Mouse (Mus musculus) cerebellum, adult (tissue): ENCODE data around the gene Noxa1.

ENCODE experiments used
- ATAC-seq: cut with Nextera tagmentation; 2 replicates; pipeline ENCODE4 v1.9.2; 2017; ENCODE audit warnings: mild to moderate bottlenecking, moderate library complexity, mixed read lengths; ENCODE audit not compliant: insufficient number of reproducible peaks, low FRiP score, low TSS enrichment

Noxa1 gene

DNA sequence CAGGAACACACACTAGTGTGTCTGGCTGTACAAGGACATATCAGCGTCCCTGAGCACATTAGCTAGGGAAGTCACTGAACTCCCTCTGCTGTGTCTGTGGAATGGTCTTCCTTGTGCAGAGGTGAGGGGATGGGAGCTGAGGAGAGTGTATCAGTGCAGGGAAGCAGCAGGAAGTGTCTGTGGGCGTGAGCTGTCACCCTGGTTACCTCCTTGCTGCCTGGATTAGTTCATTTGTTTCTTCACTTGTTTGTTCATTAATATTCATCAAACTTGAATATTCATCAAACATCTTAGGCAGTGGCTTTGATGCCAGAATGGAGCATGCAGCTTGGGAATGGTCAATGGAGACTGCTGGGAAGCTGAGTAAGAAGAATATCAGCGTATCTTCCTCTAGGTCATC, 4.8 kb upstream of the Noxa1 start:
- ATAC-seq: no peak

DNA sequence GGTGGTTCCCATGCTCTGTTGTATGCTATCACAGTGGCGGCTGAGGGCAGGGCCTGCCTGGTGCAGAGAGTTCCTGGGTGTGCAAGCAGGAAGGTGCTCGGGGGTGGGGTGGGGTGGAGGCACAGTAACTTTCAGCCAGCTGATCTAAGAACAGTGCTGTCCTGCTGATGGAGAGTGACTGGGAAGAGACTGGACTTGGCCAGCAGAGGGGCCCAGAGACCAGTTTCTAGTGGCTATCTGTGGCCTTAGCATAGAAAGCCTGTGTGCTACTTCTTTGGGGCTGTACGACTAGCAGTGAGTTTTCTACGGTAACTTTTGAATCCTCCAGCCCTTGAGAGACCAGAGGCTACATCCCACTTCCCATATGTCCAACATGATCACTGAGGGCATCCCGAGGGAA, 4.0 kb upstream of the Noxa1 start:
- no peak for ATAC-seq

DNA sequence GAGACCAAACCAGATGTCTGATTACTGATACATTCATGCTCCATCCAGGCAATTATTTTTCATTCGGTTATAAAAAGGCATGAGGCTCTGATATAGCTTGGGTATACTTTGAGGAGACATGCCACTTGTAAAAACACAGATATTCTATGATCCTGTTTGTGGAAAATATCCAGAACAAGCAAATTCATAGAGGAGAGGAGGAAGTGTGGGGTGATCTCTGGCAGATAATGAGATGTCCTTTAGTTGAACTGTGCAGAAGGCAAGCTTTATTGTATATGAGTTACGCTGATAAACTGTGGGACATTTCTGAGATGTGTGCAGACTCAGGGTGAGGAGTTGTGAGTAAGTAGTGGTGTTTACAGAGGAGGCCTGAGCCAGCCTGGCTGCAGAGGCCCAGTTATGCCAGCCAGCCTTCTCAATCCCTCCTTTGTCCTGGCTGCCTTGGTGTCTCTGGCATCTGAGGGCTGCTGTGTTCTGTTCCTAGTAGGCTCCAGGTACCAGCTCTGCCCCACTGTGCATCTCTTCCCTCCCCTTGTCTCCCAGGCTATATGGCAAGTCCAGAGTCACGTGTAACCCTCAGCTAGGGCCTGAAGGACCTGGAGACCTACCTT, 3.2 kb upstream of the Noxa1 start:
- ATAC-seq: no peak

DNA sequence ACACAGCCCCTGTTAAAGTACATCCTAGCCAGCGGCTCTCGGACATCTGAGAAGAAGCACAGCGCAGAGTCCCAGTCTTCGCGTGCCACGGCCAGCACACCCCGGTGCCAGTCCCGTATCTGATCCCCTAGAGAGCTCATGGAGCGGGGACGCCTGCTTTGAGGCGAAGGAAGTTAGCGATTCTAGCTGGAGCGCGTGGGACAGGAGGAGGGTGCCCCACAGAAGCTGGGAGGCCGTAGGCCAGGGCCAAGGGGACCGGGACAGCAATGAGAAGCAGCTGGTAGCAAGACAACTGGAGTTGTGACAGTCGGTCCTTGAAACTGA, 202 bp downstream of the Noxa1 start:
- ATAC-seq: no peak

DNA sequence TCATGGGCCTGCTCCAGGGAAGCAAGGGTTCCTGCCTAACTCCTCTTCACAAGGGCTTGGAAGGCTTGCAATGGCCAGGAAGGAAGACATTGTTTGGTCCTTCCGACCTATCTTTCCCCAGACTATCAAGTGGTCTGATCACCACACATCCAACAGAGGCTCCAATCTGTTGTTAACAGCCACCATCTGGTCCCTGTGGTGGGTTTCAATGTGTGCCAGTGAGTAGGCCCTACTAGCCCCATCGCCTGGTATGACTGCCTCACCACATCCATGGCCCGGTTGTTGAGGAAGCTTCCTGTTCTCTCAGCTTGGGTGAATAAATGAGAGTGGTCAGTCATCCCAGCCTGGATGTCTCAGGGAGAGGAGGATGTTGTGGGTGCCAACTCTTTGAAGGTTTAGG, 6.3 kb downstream of the Noxa1 start:
- ATAC-seq: no peak

DNA sequence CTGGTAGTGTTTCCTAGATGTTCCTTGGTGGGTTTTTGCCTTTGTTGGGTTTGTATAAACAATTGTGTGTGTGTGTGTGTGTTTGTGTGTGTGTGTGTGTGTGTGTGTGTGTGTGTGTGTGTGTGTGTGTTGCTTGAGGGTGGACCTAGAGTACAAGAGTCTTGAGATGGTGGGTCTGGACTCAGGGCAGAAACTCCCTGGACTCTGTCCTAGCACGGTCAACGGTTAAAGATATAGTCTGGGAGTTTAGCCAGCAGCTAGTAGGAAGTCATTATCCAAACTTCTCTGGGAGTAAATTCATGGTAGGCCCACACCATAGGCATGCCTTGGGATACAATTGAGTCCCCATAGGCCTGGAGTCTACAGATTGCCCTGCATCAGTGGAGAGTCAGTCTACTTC, 7.1 kb downstream of the Noxa1 start:
- ATAC-seq: no peak

DNA sequence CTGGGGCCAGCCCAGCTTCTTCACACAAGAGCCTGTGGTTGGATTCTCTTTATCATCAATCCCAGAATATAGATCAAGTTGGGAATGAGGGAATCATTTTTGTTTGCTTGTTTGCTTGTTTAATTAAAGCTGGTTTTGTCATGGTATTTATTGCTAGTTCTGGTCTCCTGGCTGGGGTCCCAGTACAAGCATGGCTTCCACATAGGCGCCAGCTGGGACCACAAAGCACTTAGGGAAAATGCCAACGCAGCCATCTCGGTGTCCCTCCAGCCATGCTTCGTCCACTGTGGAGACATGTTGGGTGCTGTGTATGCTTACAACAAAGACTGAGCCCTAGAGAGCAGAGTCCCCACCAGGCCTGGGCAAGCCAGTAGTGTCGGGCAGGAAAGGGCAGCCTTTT, 9.4 kb downstream of the Noxa1 start:
- ATAC-seq: no peak

DNA sequence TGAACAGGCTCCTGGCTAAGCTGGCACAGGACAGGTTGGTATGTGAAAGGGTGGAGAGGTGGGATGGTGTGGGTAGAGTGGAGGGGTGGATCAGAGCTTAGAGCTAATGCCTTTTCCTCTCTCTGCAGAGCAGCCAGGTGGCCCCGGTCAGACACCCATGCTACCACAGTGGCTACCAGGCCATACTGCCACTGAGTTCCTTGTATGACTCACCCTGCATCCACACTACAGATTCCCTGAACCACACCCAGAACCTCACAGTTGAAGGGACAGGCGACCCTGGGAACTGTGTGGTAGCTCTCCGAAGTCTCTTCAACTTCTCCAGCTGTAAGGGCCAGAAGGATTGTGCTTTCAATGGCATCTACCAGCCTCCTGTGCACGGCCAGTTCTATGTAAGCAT, 11.3 kb downstream of the Noxa1 start:
- no peak for ATAC-seq

DNA sequence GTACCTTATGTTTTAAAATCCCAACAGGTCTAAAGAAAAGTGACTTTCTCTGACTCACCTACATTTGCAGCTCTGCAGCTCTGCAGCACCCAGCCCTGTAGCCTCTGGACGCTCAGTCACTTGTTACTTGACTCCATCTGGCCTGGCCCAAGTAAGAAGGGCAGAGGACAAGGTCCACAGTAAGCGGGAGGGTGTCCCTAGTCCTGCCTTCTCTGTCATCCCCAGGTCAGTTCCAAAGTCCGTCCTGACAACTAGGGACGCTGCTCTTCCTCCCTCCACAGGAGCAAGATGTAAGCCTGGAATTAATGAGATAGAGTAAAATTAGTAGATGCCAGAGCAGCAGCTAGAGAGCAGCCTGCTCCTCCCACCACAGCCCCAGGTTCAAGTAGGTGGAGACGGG, 14.9 kb downstream of the Noxa1 start, which contains the start of gene Entpd8:
Gene Entpd8 (plus strand): TSS at position 229 of the 400 bp plus-strand sequence.
- ATAC-seq: no peak

DNA sequence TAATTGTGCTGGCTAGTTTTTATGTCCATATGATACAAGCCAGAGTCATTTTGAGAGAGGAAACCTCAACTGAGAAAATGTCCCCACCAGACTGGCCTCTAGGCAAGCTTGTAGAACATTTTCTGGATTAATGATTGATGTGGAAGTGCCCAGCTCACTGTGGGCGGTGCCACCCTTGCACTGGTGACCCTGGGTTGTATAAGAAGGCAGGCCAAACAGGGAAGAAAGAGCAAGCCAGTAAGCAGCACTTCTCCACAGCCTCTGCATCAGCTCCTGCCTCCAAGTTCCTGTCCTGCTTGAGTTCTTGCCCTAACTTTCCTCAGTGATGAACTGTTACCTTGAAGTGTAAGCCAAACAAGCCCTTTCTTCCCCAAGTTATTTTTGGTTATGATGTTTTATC, 16.0 kb downstream of the Noxa1 start:
- no peak for ATAC-seq

DNA sequence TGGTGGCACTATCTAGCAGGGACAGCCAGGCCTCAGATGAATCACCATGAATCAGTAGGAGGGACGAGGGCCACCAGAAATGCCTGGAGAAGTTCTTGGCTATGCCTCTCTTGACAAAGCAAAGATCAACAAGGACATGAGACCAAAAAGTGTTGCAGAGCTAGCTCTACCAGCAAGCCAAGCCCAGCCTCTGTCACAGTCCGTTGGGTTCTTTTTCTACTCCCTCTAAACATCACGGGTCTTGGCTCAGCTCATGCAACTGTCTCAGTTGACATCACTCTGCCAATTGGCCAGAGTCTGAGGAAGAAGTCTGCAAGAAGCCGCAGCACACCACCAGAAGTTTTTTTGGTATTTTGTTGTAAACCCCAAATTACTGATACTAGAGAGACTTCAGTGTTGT, 19.4 kb downstream of the Noxa1 start:
- ATAC-seq: no peak

DNA sequence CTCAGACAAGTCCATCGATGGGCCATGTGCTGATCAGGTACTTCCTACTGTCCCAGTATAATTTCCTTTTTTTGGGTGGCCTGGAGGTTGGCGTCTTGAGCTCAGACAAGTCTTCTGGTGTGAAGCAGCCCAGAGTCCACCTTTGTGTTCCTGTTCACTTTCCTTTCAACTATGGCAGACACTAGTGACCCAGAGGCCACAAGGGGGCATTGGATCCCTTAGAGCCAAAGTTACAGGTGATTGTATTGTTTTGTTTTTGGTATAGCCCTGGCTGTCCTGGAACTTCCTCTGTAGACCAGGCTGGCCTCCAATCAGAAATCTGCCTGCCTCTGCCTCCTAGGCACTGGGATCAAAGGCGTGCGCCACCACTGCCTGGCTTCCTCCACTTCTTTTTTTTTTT, 22.6 kb downstream of the Noxa1 start:
- no peak for ATAC-seq

DNA sequence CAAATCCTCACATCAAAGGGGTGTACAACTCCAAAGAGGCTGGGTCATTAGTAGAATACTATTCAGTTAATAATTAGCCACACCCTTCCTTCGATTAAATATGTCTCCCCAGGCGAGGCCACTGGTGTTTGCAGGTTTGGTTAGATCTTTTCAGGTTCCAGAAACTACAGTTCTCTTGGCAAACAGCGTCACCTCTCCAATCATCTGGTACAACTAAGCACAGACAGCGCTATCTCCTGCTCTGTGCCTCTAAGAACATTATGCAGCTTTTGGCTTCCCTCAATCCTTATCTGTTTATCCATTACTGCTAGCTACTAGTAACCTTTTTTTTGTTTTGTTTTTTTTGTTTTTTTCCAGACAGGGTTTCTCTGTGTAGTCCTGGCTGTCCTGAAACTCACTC, 25.4 kb downstream of the Noxa1 start:
- no peak for ATAC-seq

DNA sequence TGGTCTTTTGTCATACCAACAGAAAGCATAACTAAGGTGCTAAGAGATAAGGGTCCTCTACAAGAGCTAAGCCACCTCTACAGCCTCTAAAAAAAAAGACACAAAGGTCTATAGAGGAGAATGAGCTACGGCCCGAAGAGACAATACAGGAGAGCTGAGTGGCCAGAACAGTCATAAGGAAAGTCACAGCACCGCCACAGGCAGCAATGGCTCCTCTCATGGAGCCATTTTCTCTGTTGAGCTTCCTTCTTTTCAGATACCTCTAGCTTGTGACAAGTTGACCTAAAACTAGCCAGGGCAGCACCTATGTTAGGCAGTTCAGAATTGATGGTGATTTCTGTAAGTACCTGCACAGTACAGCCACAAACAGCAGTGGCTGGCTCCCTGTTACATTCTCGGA, 28.4 kb downstream of the Noxa1 start:
- ATAC-seq: no peak

DNA sequence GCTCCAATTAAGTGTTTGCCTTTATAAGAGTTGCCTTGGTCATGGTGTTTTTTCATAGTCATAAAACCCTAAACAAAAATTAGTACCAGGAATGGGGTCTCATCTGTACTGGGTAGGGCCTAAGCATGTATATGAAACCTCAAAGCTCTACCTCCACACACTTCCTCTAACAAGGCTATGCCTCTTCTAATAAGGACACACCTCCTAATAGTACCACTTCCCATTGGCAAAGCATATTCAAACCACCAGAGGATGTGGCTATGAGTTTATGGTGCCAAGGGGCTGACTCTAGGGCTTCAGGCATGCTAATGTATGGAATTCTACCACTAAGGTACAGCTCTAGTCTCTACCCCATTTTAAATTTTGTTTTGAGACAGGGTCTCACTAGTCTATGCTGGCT, 29.4 kb downstream of the Noxa1 start:
- no peak for ATAC-seq

DNA sequence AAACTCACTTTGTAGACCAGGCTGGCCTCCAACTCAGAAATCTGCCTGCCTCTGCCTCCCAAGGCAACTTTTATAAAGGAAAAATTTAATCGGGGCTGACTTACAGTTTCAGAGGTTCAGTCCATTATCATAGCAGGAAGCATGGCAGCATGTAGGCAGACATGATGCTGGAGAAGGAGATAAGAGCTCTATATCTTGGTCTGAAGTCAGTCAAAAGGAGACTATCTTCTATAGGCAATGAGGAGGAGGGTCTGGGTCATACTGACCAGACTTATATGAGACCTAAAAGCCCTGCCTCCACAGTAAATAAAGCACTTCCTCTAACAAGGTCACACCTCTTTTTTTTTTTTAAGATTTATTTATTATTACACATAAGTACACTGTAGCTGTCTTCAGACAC, 30.7 kb downstream of the Noxa1 start:
- no peak for ATAC-seq

DNA sequence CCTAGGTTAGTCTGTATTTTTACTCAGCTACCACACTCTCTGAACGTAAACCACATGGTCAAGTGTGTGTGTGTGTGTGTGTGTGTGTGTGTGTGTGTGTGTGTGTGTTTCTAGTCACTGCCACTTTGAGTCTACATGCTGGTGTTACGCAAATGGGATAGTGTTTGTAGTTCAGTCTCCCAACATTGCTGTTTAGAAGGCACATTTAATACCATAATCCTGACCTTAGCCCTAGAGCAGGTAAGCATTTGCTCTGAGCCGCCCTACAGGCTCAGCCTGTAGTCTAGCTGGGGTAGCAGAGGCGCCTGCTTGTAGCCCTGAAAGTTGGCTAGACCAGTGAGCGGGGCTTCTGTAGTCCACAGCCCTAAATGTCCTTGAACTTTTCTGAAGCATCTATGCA, 31.4 kb downstream of the Noxa1 start:
- no peak for ATAC-seq

DNA sequence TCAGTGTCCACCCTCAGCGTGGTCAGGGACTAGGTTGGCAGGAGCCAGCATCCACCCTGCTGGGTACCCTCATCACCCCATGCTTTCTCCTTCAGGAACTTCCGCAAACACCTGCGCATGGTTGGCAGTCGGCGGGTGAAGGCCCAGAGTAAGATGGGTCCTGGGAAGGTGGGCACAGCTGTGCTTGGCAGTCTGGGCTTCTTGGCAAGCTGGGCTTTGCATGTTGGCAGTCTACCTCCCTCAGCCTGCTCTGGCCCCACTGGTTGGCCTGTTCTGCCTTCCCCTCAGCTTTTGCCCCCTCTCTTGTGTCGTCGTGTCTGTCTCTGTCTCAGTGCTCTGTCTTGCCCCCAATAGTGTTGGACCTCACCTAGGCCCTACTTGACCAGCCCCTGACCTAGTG, 36.0 kb downstream of the Noxa1 start:
- ATAC-seq: no peak

DNA sequence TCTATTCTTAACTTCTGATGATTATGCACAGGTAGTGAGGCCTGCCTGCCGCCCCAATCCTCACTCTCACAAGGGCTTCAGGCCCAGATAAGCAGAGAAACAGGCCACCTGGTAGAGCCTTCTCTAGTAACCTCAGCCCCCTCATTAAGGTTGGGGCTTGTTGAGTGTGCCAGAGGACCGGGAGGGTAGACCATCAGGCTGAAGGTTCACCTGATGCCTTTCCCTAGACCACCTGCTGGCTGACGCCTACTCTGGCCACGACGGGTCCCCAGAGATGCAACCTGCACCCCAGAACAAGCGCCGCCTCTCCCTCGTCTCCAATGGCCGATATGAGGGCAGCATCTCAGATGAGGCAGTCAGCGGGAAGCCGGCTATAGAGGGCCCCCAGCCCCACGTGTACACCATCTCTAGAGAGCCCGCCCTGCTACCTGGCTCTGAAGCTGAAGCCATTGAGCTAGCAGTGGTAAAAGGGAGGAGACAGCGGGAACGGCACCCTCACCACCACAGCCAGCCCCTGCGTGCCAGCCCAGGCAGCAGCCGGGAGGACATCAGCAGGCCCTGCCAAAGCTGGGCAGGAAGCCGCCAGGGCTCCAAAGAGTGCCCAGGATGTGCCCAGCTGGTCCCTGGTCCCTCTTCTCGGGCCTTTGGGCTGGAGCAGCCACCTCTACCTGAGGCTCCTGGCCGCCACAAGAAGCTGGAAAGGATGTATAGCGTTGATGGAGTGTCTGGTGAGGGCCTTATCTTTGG, 39.4 kb downstream of the Noxa1 start:
- no peak for ATAC-seq

DNA sequence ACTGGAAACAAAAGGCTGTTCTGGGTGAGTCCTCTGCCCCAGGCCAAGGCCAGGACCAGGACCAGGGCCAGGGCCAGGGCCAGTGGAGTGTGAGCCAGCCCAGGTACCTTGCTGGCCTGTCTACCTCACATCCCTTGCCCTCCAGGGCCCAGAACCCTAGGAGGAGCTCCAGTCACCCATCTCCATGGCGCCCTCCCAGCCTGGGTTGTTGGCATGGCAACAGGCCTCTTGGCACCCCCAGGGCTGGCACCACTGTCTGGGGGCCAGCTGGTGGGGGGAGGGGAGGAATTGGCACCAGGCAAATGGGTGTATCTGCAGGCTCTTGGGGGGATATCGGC, 39.9 kb downstream of the Noxa1 start:
- ATAC-seq: 0 out of 2 replicates have a peak, but pooled peaks have one; percentile 4

DNA sequence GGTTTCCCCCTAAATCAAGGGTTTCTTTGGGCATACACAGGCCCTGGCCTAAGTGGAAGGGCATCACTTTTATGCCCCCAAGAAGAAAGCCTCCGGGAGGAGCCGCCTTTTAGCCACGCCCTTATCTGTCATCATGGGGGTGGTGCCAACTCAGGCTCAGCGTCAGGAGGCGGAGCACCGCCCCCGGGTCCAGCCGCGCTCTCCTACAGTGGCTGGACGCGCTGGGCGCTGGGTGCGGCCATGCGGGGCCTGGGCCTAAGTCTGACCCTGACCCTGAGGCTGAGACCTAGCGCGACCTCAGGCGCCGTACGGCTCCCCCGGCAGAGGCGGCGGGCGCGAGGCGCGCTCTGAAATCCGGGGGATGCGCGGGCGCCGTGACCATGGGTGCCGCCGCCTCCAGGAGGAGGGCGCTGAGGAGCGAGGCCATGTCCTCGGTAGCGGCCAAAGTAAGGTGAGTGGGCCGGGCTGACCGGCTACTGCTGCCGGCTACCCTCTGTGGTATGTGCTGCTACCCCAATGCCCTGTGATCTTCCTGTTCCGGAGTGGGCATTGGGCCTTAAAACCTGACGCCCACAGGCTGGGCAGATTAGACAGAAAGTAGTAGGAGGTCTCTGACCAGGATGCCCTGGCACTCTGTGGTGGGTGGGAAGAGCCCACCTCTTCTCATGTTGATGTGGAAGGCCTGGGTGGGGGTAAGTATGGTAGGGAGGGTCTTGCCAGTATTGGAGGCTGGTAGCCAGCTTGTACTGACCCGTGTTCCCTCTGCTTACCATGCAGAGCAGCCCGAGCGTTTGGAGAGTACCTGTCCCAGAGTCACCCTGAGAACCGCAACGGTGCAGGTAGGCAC, 40.5 kb downstream of the Noxa1 start, which contains the start of gene Nsmf:
Gene Nsmf (plus strand): TSS at position 135 of the 847 bp plus-strand sequence.
- ATAC-seq: peak; percentile 62

DNA sequence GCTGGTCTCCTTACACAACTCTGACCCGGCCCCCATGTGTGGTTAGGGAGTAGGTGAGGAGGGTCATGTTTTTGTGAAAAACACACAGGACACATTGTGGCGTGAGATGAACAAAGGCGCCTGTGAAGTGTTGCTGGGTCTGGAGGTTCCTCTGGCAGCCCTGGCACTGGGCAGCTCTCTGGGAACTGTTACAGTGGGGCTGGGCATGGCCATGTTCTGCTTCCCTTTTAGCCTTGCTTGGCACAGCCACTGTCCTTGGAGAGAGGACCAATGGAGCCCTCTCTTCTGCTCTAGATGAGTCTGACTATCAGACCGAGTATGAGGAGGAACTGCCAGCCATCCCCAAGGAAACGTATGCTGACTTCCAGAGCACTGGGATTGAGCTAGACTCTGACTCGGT, 41.8 kb downstream of the Noxa1 start:
- ATAC-seq: no peak
